Mouse (Mus musculus): ENCODE data around the gene Ccng1. TPM values are rescaled to one million over a fixed set of nuclear protein-coding genes. Genes with fewer than 3 reads are reported as not detected.

Gene Ccng1
- 50.9 and 56.1 TPM in 2 replicates for polyA plus RNA-seq (2015; fragmentation: Nextera tagmentation; extraction: Ambion mirVana)

GRCm38 (mm10) chr11:40755109-40755627 is at the start of gene Ccng1:
TSS of gene Ccng1 (minus strand) at chr11:40755311.

GRCm38 (mm10) chr11:40733339-40734174 is 21.6 kb downstream of the Ccng1 start, which contains the start of the genes Hmmr and Nudcd2:
TSS of gene Hmmr (minus strand) at chr11:40733422.
TSS of gene Nudcd2 (plus strand) at chr11:40733667.

Other genes with a start within 250 kb of the Ccng1 start
- 114 and 141 TPM in 2 replicates for gene Mat2b, start 60.1 kb downstream of the Ccng1 start, polyA plus RNA-seq (2015; fragmentation: Nextera tagmentation; extraction: Ambion mirVana)
- gene Hmmr, start 21.9 kb downstream of the Ccng1 start, polyA plus RNA-seq (2015; fragmentation: Nextera tagmentation; extraction: Ambion mirVana), result 10.9 and 12.3 TPM in 2 replicates
- 107 and 108 TPM in 2 replicates for gene Nudcd2, start 21.6 kb downstream of the Ccng1 start, polyA plus RNA-seq (2015; fragmentation: Nextera tagmentation; extraction: Ambion mirVana)